Mouse (Mus musculus): Measurements from ENCODE around the gene Vtcn1.

Vtcn1 gene

GRCm38 (mm10) chr3:100857139-100857538, 31.9 kb downstream of the Vtcn1 start:
- DNase-seq: no peak

DNA sequence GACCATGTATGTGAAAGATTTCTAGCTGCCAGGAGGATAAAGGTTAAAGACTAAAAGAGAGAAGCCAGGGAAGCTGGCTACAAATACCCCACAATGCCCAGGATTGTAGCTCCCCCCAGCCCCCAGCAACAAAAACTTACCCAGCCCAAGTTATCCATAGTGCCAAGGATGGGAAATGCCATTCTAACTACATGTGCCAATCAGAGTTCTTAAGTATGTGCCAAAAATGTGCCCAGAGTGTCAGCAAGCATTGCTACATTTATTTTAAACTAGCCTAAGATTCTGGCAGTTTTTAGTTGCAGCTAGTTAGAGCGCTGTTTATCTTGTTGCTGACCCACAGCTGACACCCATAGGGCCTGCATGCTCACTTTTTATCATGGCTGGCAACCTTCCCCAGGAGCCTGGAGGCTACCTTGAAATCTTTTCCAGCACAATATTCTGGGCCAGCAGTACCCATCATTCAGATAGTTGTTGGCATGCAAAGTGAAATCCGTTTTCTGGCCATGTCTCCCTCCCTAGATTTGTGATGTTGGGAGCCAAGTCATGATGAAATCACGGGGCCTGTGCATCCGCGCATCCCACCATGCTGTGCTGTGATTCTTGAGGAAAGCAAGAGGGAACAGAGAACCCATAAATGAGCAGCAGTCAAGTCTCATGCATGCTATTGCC, 33.2 kb downstream of the Vtcn1 start:
- no peak for DNase-seq

DNA sequence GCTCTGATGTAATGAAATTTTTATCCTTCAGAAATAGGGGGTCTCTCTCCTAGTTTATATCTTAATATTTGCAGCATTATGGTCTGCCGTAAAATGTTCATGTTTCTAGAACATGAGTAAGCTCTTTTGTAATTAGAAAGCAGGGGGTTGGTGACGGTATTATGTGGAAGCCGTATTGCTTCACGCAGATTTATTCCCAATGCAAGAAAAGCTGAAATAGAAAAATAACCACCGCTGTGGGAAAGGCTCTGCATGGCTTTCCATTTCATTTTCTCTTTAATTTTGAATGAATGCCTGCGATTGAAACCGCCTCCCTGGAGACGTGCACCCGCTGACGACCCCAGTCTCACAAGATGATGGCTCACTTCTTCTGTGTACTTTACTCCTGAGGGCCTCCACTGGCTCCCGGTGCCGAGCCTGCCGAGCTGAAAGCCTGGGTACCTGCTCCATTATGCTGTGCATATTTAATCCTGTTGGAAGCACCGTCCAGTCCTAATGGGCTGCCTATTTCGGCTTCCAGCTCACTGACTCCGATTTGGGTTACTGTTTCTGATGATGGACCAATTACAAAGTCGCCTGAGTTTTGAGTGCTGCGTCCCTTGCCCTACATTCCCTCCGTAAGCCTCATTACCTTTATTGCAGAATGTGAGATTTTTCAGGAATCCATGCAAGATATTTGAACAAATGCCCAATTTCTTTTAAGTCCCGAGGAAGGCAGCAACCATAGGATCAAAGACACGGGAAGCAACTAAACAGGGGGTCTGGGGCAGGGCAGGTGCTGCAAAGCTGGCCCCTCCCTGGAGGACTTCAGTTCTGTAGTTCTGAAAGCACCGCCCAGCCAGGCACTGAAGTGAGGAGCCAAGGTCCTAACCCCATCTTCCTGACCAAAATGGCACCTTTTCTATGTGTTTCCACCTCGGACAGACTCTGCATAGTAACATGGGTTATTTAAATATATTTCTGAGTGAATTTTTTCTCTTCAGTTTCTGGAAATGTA, 36.3 kb downstream of the Vtcn1 start:
- DNase-seq: peak; percentile 60

DNA sequence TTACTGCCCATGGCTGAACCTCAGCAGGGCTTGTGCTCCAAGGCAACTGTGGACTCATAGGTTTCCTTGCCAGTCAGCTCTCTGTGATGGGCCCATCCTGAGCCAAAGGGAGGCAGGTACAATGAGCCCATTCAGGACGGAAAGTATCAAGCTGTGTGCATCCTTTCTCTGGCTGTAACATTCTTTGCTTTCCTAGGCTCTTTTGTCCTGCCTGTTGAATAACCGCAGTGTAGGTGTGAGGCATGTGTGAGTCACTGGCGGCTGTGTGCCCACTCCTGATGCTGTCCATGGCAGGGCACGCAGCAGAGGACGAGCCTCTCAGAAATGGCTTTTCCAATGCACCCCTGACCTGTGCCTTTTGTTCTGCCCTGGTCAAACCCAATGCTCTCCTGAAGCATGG, 41.7 kb downstream of the Vtcn1 start:
- no peak for DNase-seq

DNA sequence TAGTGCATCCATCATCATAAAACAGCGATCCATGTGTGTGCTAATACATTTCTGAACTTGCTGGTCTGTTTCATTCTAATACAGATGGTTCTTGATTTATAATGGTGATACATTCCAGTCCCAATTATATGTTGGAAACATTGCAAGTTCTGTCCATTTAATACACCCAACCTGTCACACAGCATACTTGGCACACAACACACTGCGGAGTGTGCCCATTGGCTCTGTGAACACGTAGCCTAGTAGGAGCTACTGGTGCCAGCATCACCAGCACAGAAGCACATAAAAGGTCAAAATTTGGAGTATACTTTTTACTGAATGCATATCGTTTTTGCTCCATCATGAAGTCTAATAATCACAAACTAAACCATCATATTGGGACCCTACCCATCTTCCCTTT, 51.8 kb downstream of the Vtcn1 start:
- no peak for DNase-seq

GRCm38 (mm10) chr3:100881403-100881802, 56.1 kb downstream of the Vtcn1 start:
- no peak for DNase-seq

GRCm38 (mm10) chr3:100881843-100882634, 56.8 kb downstream of the Vtcn1 start:
- DNase-seq: no peak

GRCm38 (mm10) chr3:100889234-100889633, 64.0 kb downstream of the Vtcn1 start:
- DNase-seq: no peak

- DNase-seq: no peak
Observed at GRCm38 (mm10) chr3:100890406-100890805, 65.1 kb downstream of the Vtcn1 start.

DNA sequence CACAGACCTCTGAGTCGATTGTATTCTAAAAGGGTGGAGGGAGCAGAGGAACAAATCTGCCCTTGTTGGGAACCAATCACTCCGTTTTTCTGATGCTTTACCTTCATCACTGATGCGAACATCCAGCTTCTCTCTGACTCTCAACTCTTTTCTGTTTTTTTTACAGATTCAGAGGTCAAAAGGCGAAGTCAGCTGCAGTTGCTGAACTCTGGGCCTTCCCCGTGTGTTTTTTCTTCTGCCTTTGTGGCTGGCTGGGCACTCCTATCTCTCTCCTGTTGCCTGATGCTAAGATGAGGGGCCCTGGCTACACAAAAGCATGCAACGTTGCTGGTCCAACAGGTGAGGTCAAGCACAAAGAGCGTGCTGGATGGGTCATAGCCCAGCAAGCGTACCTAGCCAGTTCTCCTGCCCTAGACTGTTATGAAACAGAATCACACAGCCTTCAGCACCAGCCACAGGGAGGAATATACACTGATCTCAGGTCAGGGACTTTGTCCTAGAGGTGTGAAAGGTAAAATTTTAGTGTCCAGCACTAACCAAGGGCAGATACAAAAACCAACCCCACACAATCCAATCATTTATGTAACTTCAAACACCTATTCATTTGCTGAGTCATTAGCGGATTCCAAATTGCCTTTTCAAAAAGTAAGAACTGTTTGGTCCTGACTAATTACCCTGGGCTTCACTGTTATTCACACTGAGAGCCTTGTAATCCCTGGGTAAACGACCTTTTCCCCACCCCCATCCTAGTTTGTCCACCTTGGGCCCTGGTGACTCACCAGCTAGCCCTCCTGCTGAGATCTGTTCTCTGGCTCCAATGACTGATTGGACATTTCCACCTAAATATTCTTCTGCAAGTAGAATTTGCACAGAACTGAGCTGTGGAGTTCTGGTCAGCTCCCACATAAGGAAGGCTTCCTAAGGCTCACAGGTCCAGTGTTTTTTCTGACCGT, 67.4 kb downstream of the Vtcn1 start:
- DNase-seq: no peak

- DNase-seq: no peak
Observed at GRCm38 (mm10) chr3:100895500-100895899, 70.2 kb downstream of the Vtcn1 start.

DNA sequence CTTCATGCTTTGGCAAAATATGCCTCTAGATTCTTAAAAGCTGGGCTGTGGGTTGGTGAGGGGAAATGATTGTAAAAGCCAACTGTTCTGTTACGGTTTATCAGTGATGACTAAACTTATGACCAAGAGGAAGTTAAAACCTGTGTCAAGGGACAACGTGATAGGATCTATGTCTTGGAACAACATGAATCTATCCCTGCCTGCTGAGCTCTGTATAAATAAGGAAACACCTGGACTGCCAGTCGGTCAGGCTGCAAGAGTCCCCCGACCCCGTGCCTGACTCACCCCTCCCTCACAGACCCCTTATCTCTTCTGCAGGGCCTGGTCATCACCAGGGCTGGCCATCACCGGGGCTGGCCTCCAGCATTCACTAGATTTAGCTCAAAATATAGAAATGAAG, 80.9 kb downstream of the Vtcn1 start:
- DNase-seq: no peak

DNA sequence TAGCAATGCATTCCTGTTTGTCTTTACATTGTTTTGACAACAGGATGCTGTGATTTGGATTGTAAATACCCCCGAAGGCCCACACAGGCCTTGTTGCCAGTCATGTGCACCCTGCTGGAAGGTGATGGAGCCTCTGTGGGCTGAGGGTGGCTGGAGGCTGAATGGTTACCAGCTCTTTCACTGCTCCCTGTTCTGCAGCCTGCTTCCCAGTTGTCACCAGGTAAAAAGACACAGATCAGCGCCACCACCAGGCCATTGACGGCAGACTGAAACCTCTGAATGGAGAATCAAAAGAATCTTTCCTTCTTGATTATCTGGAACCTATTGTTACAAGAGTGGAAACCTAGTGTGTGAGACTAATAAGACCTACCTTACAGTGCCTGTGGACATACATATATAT, 81.7 kb downstream of the Vtcn1 start:
- peak; percentile 41 for DNase-seq

- DNase-seq: no peak
Observed at GRCm38 (mm10) chr3:100908594-100908993, 83.3 kb downstream of the Vtcn1 start.

DNA sequence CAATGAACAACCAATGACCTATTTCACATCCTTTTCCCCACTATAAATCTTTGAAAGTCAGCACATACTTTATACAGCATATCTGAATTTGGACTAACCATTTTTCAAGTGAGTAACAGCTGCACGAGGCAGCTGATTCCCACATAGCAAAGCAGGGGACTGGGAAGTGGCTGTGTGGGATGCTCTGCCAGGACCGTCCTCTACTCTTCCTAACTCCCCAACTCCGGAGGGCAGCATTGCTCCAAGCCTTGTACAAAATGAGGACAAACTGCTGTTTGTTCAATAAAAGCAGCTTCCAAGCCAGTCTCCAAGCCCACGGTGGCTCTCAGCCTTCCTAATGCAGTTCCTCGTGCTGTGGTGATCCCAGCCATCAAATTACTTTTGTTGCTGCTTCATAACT, 85.4 kb downstream of the Vtcn1 start:
- no peak for DNase-seq

DNA sequence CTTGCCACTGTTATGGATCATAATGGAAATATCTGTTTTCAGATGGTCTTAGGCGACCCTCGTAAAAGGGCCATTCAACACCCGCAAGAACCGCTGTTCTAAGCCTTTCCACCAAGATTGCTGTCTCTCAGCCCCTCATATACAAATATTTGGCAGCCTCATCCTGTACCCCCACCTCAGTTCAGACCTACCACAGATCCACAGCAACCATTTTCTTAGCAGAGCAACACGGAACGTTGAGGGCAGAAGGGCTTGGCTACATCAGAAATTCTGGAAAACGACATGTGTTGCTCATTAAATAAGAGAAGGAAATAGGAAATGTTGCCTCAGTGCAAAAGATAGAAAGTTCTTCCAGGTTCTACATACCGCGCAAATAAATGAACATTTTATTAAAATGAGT, 85.8 kb downstream of the Vtcn1 start:
- DNase-seq: no peak

DNA sequence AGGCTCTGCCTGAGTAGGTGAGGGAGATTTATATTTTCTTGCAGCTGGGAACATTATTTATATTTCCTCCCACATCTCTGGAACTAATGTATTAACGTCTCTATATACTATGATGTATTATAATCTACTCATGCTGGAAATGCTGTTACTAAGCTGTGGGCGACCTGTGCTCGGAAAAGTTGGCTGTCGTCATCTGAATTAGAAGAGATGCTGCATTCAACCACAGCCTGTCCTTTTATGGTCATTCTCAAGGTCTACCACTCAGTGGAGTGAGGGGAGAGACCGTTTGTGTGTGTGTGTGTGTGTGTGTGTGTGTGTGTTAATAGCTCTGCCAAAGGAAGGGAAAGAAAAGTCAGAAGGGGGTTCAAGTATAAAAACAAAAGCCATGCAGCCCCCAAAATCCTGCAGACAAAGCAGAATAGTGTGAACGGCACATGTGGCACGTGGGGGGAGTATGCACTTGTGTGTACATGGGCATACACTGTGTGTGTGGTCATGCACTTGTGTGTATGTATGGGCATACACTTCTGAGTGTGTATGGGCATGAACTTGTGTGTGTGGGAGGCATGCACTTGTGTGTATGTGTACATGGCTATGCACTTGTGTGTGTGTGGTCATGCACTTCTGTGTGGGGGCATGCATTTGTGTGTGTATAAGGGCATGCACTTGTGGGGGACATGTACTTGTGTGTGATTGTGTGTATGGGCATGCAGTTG, 86.4 kb downstream of the Vtcn1 start:
- no peak for DNase-seq

DNA sequence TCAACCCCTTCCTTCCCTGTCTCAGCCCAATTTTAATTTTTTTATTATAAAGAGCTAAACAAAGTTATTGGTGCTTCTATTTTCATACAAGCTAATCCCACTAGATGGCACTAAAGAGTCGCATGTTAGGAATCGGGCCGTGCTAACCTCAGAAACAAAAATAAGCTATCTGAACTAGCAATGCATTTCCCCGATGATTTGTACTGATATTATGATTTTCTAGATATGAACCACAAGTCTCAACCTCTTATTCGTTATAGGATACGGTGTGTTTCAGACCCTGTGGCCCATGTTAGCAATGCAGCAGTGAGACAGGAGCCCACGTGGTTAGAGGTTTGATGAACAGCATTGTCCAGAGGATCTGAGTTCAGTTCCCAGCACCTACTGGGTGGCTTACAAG, 91.6 kb downstream of the Vtcn1 start:
- peak; percentile 71 for DNase-seq

DNA sequence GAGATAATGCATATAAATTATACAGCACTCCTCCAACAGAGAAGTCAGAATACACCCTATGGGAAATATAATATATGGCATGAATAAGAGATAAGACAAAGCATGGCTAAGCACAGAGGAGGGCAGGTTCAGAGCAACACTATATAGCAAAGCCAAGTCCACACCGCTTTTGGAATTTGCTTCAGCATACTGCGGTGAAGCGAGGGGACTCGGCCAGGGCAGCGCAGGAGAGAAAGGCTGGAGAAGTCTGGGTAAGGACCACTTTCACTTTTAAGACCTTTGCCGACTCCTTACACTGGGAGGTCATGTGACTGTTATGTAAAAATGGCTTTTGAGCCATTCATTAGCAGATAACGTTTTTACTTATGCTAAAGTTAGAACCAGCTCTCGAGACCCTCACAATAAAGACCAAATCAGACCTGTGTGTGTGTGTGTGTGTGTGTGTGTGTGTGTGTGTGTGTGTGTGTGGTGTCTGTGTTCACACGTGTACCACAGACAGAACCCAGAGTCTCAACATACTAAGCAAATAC, 95.4 kb downstream of the Vtcn1 start:
- DNase-seq: no peak

- peak; percentile 100 for DNase-seq
Observed at GRCm38 (mm10) chr3:100921825-100922505, 96.7 kb downstream of the Vtcn1 start, which contains the start of gene Trim45. Gene Trim45, plus strand, starts transcription at chr3:100922202.

All from retina, postnatal 1 day (tissue).